In genomic region chr1:185851262-185851893, GRCm38 (mm10) we compare ENCODE assay signal across 16 mouse cellular contexts.
"Had no signal": no experiment of that assay in that cellular context is flagged by ENCODE, and none has a peak within 500 bp of the region (broad histone marks: within the 10 kb centered on the region; RNA-seq: fewer than 3 reads in every experiment).

No protein-coding gene starts in this region.

- H3K27ac ChIP-seq: kidney, embryonic 15.5 days; liver, embryonic 13.5 days; midbrain, embryonic 10.5 days; midbrain, embryonic 15.5 days; neural tube, embryonic 13.5 days; stomach, postnatal 0 days had no signal

- H3K4me1 ChIP-seq: kidney, embryonic 15.5 days; liver, embryonic 13.5 days; midbrain, embryonic 10.5 days; midbrain, embryonic 15.5 days had no signal

- H3K4me2 ChIP-seq: kidney, embryonic 15.5 days; liver, embryonic 13.5 days; midbrain, embryonic 15.5 days; neural tube, embryonic 13.5 days had no signal

- H3K27me3 ChIP-seq: kidney, embryonic 15.5 days; liver, embryonic 13.5 days; midbrain, embryonic 15.5 days; neural tube, embryonic 13.5 days had no signal

- ATAC-seq: intestine, embryonic 16.5 days; midbrain, embryonic 15.5 days had no signal

- H3K36me3 ChIP-seq: kidney, embryonic 15.5 days; liver, embryonic 13.5 days; midbrain, embryonic 10.5 days; midbrain, embryonic 15.5 days; neural tube, embryonic 13.5 days had no signal

- H3K4me3 ChIP-seq: kidney, embryonic 15.5 days; liver, embryonic 13.5 days; midbrain, embryonic 10.5 days; midbrain, embryonic 15.5 days; neural tube, embryonic 13.5 days had no signal

- H3K9ac ChIP-seq: kidney, embryonic 15.5 days; liver, embryonic 13.5 days; midbrain, embryonic 15.5 days; neural tube, embryonic 13.5 days had no signal

- DNase-seq: kidney, adult 2 months; kidney, postnatal 4 days; left cerebral cortex, postnatal 4 days; liver, embryonic 13.5 days; lung, adult 2 months; lung, postnatal 10 days; lung, postnatal 4 days; right cerebral cortex, adult 18-20 months; right cerebral cortex, postnatal 25 days; thymus, postnatal 14 days had no signal

- H3K9me3 ChIP-seq: kidney, embryonic 15.5 days; liver, embryonic 13.5 days; midbrain, embryonic 10.5 days; midbrain, embryonic 15.5 days; neural tube, embryonic 13.5 days had no signal
